Mouse (Mus musculus) embryonic facial prominence, embryonic 12.5 days (tissue): ENCODE results near the gene Wdfy4. TPM values are rescaled to one million over a fixed set of nuclear protein-coding genes. Genes with fewer than 3 reads are reported as not detected.

ENCODE experiments used
- ATAC-seq: fragments of 200-750 bp; cut with Nextera tagmentation; 2 replicates; pipeline ENCODE4 v1.8.0; 2017; ENCODE audit not compliant: insufficient number of reproducible peaks, insufficient read depth, low FRiP score, low TSS enrichment
- H3K27ac ChIP-seq: fragments of 300-500 bp; sonication (generic); 2 replicates; pipeline ENCODE4 v1.5.1; 2016; ENCODE audit warnings: mild to moderate bottlenecking
- H3K27me3 ChIP-seq: fragments of 300-500 bp; sonication (generic); 2 replicates; pipeline ENCODE4 v1.6.1; 2016; ENCODE audit warnings: mild to moderate bottlenecking, moderate library complexity
- H3K36me3 ChIP-seq: fragments of 300-500 bp; sonication (generic); 2 replicates; pipeline ENCODE4 v1.6.1; 2016; ENCODE audit warnings: mild to moderate bottlenecking
- H3K4me1 ChIP-seq: fragments of 300-500 bp; sonication (generic); 2 replicates; pipeline ENCODE4 v1.6.1; 2016
- H3K4me2 ChIP-seq: fragments of 300-500 bp; sonication (generic); replicated peaks from 2 replicates; pipeline ENCODE4 v1.6.1; 2016; ENCODE audit warnings: mild to moderate bottlenecking, moderate library complexity
- H3K4me3 ChIP-seq: fragments of 300-500 bp; sonication (generic); 2 replicates; pipeline ENCODE4 v1.5.1; 2016; ENCODE audit warnings: mild to moderate bottlenecking
- H3K9ac ChIP-seq: fragments of 300-500 bp; sonication (generic); 2 replicates; pipeline ENCODE4 v1.6.1; 2016; ENCODE audit warnings: mild to moderate bottlenecking, moderate library complexity
- H3K9me3 ChIP-seq: fragments of 300-500 bp; sonication (generic); 2 replicates; pipeline ENCODE4 v1.6.1; 2016; ENCODE audit warnings: mild to moderate bottlenecking, moderate library complexity
- WGBS: fragments of 180-500 bp; shearing (Covaris S2); methylation state at CpG from one replicate; pipeline ENCODE4 v1.1.7; 2016; 5-methylcytosine and 5-hydroxymethylcytosine counted together
- polyA plus RNA-seq: library from polyadenylated mRNA; unstranded; fragments of >200 nt; fragmentation: Nextera tagmentation; extraction: Ambion mirVana; gene quantifications from 2 replicates; pipeline ENCODE4 v1.2.1, GENCODE M21; 2016

Gene Wdfy4
- polyA plus RNA-seq, 1 experiment from 2014 or later = 0.22 TPM

- Histone ChIP-seq H3K36me3 (no peaks in the 10 kb centered on the region), H3K9me3 (no peaks in the 10 kb centered on the region), H3K4me2 (no peak overlapping the region), H3K4me1 (no peaks in the 10 kb centered on the region), H3K27me3 (no peaks in the 10 kb centered on the region), H3K4me3 (no peak overlapping the region), H3K27ac (no peak overlapping the region), H3K9ac (no peak overlapping the region)
- no peak for ATAC-seq
- WGBS = 69% methylated on average over 4 of the region's 4 CpGs
Observed at GRCm38 (mm10) chr14:33187201-33187600, 1.9 kb upstream of the Wdfy4 start.

GRCm38 (mm10) chr14:33180102-33180501 lies 5.2 kb downstream of the Wdfy4 start:
- no peaks in the 10 kb centered on the region for H3K9me3 ChIP-seq
- H3K4me3 ChIP-seq = no peak overlapping the region
- H3K27me3 ChIP-seq = no peaks in the 10 kb centered on the region
- H3K9ac ChIP-seq = no peak overlapping the region
- H3K36me3 ChIP-seq = no peaks in the 10 kb centered on the region
- H3K4me1 ChIP-seq = no peaks in the 10 kb centered on the region
- no peak overlapping the region for H3K27ac ChIP-seq
- H3K4me2 ChIP-seq = no peak overlapping the region
- WGBS = 90% methylated on average over 5 of the region's 5 CpGs
- no peak for ATAC-seq

GRCm38 (mm10) chr14:33175059-33175821 lies 10.1 kb downstream of the Wdfy4 start:
- Histone ChIP-seq H3K27ac (no peak overlapping the region), H3K4me1 (no peaks in the 10 kb centered on the region), H3K4me2 (no peak overlapping the region), H3K4me3 (no peak overlapping the region), H3K27me3 (no peaks in the 10 kb centered on the region), H3K9me3 (no peaks in the 10 kb centered on the region), H3K36me3 (no peaks in the 10 kb centered on the region), H3K9ac (no peak overlapping the region)
- WGBS = 85% methylated on average over 4 of the region's 4 CpGs
- no peak for ATAC-seq

- Histone ChIP-seq H3K27me3 (no peaks in the 10 kb centered on the region), H3K9me3 (no peaks in the 10 kb centered on the region), H3K9ac (no peak overlapping the region), H3K4me1 (no peaks in the 10 kb centered on the region), H3K4me3 (no peak overlapping the region), H3K4me2 (no peak overlapping the region), H3K36me3 (no peaks in the 10 kb centered on the region), H3K27ac (no peak overlapping the region)
- no peak for ATAC-seq
- WGBS = 73% methylated on average over 1 of the region's 1 CpGs
Observed at GRCm38 (mm10) chr14:33171942-33172341, 13.4 kb downstream of the Wdfy4 start.

- H3K27me3 ChIP-seq = no peaks in the 10 kb centered on the region
- H3K4me1 ChIP-seq = no peaks in the 10 kb centered on the region
- no peaks in the 10 kb centered on the region for H3K36me3 ChIP-seq
- no peak overlapping the region for H3K4me3 ChIP-seq
- no peak overlapping the region for H3K9ac ChIP-seq
- no peak overlapping the region for H3K27ac ChIP-seq
- no peaks in the 10 kb centered on the region for H3K9me3 ChIP-seq
- no peak for ATAC-seq
- no peak overlapping the region for H3K4me2 ChIP-seq
- WGBS = 86% methylated on average over 4 of the region's 4 CpGs
Observed at GRCm38 (mm10) chr14:33168750-33169149, 16.6 kb downstream of the Wdfy4 start.

GRCm38 (mm10) chr14:33162238-33162637 lies 23.1 kb downstream of the Wdfy4 start:
- Histone ChIP-seq H3K4me3 (no peak overlapping the region), H3K4me2 (no peak overlapping the region), H3K27me3 (no peaks in the 10 kb centered on the region), H3K36me3 (no peaks in the 10 kb centered on the region), H3K9ac (no peak overlapping the region), H3K9me3 (no peaks in the 10 kb centered on the region), H3K4me1 (no peaks in the 10 kb centered on the region), H3K27ac (no peak overlapping the region)
- ATAC-seq = no peak
- 92% methylated on average over 5 of the region's 5 CpGs for WGBS

GRCm38 (mm10) chr14:33158268-33158667 lies 27.0 kb downstream of the Wdfy4 start:
- Histone ChIP-seq H3K4me3 (no peak overlapping the region), H3K27ac (no peak overlapping the region), H3K27me3 (no peaks in the 10 kb centered on the region), H3K9ac (no peak overlapping the region), H3K4me2 (no peak overlapping the region), H3K4me1 (no peaks in the 10 kb centered on the region), H3K9me3 (no peaks in the 10 kb centered on the region), H3K36me3 (no peaks in the 10 kb centered on the region)
- ATAC-seq = no peak
- WGBS = 77% methylated on average over 3 of the region's 3 CpGs

GRCm38 (mm10) chr14:33152941-33153340 lies 32.4 kb downstream of the Wdfy4 start:
- WGBS = 48% methylated on average over 1 of the region's 1 CpGs
- Histone ChIP-seq H3K9ac (no peak overlapping the region), H3K4me2 (no peak overlapping the region), H3K36me3 (no peaks in the 10 kb centered on the region), H3K9me3 (no peaks in the 10 kb centered on the region), H3K4me3 (no peak overlapping the region), H3K27me3 (peaks cover 8% of the 10 kb centered on the region; the same call in 1 of the 2 replicates), H3K27ac (no peak overlapping the region), H3K4me1 (no peaks in the 10 kb centered on the region)
- ATAC-seq = no peak

GRCm38 (mm10) chr14:33146287-33146686 lies 39.0 kb downstream of the Wdfy4 start:
- Histone ChIP-seq H3K4me2 (no peak overlapping the region), H3K4me1 (no peaks in the 10 kb centered on the region), H3K27me3 (peaks cover 8% of the 10 kb centered on the region; the same call in 1 of the 2 replicates), H3K9me3 (no peaks in the 10 kb centered on the region), H3K9ac (no peak overlapping the region), H3K27ac (no peak overlapping the region), H3K36me3 (no peaks in the 10 kb centered on the region), H3K4me3 (no peak overlapping the region)
- 23% methylated on average over 2 of the region's 2 CpGs for WGBS
- ATAC-seq = no peak

- 71% methylated on average over 9 of the region's 9 CpGs for WGBS
- no peak overlapping the region for H3K4me2 ChIP-seq
- H3K4me3 ChIP-seq = no peak overlapping the region
- H3K4me1 ChIP-seq = no peaks in the 10 kb centered on the region
- H3K27ac ChIP-seq = no peak overlapping the region
- H3K9ac ChIP-seq = no peak overlapping the region
- no peaks in the 10 kb centered on the region for H3K36me3 ChIP-seq
- no peaks in the 10 kb centered on the region for H3K9me3 ChIP-seq
- H3K27me3 ChIP-seq = no peaks in the 10 kb centered on the region
- no peak for ATAC-seq
Observed at GRCm38 (mm10) chr14:33136843-33137242, 48.5 kb downstream of the Wdfy4 start.

- Histone ChIP-seq H3K4me1 (no peaks in the 10 kb centered on the region), H3K4me3 (no peak overlapping the region), H3K36me3 (no peaks in the 10 kb centered on the region), H3K27me3 (no peaks in the 10 kb centered on the region), H3K4me2 (no peak overlapping the region), H3K27ac (no peak overlapping the region), H3K9ac (no peak overlapping the region), H3K9me3 (no peaks in the 10 kb centered on the region)
- ATAC-seq = no peak
- 87% methylated on average over 6 of the region's 6 CpGs for WGBS
Observed at GRCm38 (mm10) chr14:33135170-33135569, 50.1 kb downstream of the Wdfy4 start.

GRCm38 (mm10) chr14:33131044-33131758 lies 54.1 kb downstream of the Wdfy4 start:
- 71% methylated on average over 7 of the region's 7 CpGs for WGBS
- no peak overlapping the region for H3K27ac ChIP-seq
- no peaks in the 10 kb centered on the region for H3K9me3 ChIP-seq
- no peak for ATAC-seq
- no peak overlapping the region for H3K9ac ChIP-seq
- H3K4me2 ChIP-seq = no peak overlapping the region
- H3K4me1 ChIP-seq = no peaks in the 10 kb centered on the region
- H3K36me3 ChIP-seq = no peaks in the 10 kb centered on the region
- H3K27me3 ChIP-seq = no peaks in the 10 kb centered on the region
- no peak overlapping the region for H3K4me3 ChIP-seq
